Mouse (Mus musculus) right cerebral cortex, postnatal 25 days (tissue): Measurements from ENCODE around the gene BC049715.
"Not testable (repeated sequence)": the region's sequence is repeated elsewhere in the genome, so short reads cannot be mapped to it uniquely, and the experiment has no call there.

Experiments used
- DNase-seq: peaks from one replicate; pipeline ENCODE4 v3.0.0; 2022

BC049715 gene

DNA sequence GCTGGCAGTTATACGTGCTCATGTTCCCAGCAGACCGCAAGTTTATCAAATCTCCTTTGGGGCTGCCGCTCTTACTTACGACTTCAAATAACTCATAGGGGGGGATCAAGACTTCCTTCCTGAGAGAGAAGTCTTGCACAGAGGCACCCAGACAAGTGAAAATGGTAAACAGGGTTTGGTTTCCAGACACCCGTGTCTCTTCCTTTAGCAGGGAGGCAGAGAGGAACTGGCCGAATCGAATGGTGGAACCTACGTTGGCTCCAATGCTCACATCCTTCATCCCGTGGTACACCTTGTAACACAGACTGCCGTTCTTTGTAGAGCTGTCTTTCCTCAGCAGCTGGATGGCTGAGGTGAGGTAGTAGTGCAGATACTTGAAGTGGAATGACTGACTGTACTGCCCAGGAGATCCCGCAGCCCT is 26.9 kb downstream of the BC049715 start:
- no peak for DNase-seq

DNA sequence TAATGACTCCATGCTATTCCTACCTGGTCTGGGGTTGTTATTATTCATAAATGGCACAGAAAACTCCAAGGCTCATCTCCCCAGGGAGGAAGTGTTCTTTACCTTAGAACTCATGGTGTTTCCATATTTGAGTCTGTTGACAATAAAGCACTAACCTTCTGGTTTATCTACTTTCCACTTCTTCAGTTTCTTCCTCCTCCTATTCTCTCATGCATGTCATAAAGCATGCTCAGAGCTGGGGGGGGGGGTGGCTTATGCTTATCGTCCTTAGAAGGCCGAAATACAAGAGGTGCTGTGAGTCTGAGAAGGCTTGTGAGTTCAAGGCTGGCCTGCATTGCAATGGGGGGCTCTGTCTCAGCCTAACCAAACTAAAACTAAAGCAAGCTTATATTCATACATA is 27.8 kb downstream of the BC049715 start:
- DNase-seq, result no peak

DNA sequence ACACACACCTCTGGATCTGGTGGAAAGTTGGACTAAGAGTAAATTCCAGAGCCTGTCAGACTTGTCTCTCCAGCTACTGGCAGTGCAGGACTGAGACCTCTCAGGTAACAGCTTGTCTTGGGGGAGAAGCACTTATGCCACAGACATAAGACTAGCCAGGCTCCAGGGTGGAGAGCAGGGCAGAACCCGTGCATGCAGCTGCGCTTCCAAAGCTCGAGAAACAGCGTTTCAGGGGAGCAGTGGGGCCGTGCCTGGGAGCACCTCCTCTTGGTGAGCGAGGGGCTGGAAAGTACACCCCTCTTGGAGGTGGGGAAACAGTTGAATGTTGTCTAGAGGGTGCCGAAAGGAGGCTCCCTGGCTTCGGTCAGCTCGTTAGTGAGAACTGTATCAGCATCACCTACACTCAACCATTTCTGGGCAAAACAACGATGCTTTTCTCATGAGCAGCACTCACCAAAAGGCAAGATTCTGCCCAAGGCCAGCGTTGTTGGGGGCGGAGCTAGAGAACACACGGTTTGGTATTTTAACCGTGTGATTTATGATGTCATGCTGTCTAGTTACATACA is 28.7 kb downstream of the BC049715 start:
- no peak for DNase-seq

DNA sequence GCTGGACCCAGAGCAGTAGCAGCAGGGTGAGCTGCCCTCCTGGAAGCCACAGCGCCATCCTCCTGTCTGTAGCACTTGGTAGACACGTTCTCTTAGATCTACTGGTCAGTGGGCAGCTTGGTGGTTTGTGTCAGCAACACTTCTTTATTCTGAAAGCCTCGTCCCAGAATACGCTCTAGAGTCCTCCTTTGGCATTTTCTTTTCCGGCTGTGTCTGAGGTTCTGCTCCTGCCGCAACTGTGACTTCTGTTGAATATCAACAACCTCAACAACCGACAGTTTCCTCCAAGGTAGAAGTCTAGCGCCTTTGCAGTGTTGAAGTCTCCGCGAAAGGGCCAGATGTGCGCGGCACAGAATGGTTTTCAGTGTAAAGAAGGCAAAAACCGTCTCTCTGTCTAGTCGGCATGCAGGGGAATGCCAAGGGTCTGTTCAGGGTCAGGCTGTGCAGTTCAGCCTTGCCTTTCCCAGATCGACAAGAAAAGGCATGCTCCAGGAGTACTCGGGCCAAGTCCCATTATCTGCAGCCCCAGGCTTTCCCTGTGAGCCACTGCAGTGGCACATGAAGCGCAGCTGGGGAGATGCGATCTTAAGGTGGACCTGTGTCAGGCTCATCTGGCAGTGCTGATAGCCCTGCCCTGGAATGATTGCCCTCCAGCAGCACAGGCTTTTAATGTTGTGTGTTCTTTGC is 29.9 kb downstream of the BC049715 start, which contains the start of gene Art4:
TSS of gene Art4 (minus strand) at position 548 of the 687 bp plus-strand sequence.
- DNase-seq, result no peak

DNA sequence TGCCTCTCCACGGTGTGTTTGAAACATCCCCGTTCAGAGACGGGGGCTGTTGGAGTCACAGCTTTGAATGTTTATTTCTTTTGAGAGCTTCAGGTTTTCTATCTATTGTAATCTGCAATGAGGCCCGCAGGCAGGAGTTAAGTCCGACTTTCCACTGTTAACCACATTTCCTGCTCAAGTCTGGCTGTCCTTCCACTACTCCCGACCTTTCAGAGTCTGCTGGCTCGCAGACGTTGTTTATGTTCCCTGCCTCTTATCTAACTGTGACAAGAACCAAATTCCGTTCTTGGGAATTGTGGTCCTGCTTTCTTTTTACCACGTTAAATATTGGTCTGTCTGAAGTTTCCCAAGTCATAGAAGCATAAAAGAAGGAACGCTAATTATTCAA is 30.4 kb downstream of the BC049715 start:
- DNase-seq, result no peak

DNA sequence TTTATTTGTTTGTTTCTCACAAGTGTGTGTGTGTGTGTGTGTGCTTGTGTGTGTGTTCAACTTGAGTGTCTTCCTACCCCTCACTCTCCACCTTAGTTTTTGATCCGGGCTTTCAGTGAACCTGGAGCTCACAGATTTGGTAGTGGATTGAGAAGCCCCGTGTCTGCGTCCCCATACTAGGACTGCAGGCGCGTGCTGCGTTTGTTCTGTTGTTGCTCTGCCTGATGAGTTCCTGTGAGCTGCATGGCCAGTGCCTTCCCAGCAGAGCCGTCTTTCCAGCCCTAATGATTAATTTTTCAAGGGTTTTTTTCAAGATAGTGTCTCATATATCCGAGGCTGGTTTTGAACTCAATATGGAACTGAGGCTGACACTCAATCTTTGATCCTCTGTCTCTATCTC is 31.0 kb downstream of the BC049715 start:
- no peak for DNase-seq

DNA sequence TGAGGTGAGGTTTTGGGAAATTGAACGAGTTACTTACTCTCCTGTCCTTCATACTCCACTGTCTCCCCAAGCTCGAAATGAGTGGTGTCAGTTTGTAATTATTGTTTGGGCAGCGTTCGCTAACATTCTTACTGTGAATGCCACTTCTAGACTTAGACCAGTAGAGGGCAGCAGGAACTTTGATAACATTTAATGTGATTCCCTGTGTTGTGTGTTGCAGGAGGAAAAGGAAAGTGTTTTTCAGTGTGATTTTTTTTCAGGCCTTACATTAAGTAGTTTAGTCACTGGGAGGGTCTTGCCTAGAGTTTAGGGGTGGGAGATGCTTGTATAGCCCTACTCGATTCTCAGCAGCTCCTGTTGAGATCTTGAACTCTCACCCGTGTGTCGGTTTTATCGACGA is 33.6 kb downstream of the BC049715 start:
- no peak for DNase-seq

DNA sequence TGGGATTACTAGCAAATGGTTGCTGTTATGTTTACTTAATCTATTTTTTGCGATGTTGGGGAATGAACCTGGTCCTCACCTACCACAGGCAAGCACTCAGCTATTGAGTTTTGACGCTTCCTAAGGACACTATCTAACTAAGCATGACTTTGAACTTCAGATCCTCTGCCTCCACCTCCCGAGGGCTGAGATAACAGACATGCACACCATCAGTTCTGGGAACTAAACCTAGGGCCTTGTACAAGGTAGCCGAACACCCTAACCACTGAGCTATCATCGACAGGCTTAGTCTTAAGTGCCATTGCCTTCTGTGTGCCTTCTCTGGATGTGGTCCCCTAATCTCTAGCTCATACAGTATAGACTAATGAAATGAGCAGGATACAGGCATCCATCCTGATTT is 37.9 kb downstream of the BC049715 start:
- no peak for DNase-seq

DNA sequence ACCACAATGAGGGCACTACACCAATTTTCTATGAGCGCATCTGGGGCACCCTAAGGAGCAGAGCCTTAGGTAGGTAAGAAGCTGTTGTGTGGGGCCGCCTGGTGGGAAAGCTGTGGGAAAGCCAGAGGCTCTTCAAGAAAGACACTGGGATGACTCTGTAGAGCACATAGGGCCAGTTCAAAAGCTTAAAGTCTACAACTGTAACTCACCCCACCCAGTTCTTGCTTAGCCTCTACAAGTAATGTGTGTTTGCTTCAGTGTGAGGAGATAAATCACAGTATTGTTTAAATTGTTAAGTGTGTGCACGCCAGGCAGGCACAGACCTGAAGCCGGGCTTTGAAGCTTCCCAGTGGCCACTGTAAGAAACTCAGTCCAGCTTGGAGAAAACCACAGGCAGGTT is 38.7 kb downstream of the BC049715 start:
- DNase-seq, result no peak

DNA sequence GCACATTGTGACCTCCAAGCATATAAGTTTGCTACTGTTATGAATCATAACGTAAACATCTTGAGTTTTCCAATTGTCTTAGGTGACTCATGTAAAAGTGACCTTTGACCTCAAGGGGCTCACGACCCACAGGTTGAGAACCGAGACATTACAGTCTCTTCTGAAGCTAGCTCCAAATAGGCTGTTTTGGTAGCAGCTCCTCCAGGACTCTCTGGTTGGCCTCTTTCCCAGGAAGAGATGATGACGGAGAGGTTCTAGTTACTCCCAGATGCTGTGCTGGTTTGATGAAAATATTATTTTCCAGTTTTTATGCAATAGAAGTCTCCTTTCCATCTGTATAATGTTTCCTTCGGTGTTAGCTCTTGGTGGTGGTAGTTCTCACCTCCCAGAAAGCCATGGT is 41.5 kb downstream of the BC049715 start:
- DNase-seq, result no peak

DNA sequence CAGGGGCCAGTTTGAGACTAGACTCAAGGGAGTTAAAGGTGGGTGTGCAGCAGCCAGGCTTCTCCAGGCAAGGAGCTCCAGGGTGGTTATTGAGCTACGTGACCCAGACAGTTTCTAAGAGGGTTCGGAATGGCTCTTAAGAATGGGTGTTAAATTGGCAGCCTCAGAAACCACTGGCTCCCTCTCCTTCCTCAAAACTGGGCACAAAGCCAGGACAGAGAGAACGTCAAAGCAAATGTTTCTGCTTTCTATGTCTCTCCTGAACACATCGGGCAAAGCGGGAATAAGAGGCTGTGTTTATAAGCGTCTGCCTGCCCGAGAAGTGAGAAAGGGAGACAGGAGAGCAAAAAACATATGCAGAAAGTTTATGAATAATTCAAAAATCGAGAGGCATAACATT is 47.2 kb downstream of the BC049715 start:
- peak; percentile 22 for DNase-seq

DNA sequence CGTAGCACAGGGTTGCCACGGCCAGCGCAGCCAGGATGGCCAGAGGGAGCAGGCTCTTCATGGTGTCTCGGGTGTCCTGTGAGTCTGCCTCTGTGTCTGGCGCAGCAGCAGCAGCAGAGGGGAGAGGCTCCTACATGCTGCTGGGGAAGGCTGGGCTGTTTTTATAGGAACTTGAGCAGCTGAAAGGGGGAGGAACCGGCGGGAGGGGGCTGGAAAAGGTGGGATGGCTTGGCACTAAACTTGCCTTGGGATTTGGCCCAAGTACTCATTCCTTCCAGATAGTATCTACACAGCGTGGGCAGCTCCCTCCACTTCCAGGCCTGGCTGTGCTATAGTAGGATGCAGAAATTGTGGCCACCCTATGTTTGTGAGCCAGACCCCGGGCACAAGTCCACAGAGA is 48.2 kb downstream of the BC049715 start, which contains the start of gene Mgp:
TSS of gene Mgp (minus strand) at position 154 of the 400 bp plus-strand sequence.
- DNase-seq, result peak; percentile 53

DNA sequence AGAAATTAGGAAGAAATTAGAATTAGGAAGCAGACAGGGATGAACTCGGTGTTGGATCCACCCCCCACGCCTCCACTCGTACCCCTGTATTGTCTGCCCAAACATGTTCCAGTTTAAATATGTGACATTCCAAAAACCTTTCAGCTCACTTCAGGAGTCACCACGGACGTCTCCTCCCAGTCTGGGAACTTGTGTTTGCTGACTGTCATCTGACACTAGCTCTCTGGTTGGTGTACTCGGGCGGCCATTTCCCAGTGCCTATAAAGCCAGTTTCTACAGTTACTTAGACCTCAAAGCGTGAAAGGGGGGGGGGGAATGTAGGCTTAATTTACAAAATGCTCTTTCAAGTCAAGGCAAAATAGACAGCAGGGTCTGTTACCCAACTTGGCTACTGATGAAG is 54.3 kb downstream of the BC049715 start:
- DNase-seq, result no peak

DNA sequence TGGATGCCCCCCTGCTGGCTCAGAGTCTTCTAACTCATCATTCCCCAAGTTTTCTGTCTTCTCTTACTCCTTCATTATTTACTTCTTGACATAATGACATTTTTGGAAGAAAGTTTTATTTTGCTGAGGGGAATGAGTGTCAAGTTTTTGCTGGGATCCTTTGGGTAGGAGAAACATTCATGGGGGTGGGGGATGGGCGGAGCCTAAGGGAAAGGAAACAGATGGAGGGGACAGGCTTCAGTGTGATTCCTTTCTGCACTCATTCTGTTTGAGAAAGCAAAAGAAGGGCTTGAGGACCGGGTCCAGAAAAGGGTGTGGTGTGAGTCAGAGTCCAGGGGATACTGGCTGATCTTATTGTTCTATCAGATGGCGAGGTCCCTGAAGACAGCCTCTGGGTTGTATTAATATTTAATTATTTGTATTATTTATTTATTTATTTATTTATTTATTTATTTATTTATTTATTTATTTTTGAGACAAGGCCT is 56.0 kb downstream of the BC049715 start:
- DNase-seq, result no peak

DNA sequence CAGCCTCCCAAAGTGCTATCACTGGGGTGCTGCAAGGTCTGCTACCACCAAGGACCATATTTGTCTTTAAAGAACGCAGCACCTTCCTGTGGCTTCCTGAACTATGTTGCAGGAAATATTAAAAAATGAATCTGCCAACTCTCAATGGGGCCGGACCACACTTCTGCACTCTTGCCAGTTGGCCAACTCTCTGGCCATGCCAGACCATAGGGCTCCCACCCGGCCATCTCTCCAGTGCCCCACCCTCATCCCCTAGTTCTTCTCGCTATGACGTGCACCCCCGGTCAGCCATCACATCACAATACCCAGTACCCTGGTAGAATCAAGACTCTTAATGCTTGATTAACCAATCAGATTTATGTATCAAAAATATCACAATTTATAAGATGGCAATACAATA is 56.5 kb downstream of the BC049715 start:
- DNase-seq, result no peak

DNA sequence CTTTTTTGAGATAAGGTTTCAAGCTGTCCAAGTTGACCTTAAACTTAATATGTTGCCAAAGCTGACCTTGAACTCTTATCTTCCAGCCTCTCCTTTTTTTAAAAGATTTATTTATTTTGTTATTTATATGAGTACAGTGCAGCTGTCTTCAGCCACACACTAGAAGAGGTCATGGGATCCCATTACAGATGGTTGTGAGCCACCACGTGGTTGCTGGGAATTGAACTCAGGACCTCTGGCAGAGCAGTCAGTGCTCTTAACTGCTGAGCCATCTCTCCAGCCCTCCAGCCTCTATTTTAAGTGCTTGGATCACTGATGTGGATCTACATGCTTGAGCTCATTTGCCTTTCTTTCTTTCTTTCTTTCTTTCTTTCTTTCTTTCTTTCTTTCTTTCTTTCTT is 57.3 kb downstream of the BC049715 start:
- not testable (repeated sequence) for DNase-seq

DNA sequence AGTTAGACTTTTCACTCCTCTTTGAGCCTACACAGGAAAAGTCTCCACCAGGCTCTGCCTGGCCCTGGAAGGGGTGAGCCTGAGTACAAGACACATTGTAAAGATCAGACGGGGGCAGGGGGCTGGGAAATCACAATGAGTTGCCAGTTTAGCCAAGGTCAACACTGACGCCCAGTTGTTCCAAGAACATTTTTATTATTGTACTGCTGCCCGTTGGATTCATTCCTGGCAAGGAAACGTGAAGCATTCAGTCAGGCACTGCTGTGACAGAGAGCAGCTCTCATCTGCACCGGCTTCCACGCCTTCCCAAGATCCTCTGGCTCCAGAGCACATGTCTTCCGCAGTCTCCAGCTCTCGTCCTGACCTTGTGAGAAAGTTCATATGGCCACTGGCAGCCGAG is 60.4 kb downstream of the BC049715 start:
- no peak for DNase-seq

DNA sequence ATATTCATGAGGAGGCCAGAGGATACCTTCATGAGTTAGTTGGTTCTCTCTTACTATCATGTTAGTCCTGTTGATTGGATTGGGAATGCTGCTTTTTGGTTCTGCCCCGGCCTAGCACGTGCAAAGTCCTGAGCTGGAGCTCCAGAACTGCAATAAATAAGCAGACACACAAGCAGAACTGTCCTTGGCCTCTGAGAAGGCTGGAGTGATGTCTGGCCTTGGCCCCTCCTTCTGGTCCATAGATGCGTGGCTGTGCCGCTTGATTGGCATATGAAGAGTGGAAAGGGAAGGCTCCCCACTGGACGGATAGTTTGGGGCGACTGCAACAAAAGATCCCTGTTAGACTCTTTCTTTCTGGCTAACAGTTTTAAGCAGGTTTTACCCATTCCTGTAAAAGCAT is 61.6 kb downstream of the BC049715 start:
- no peak for DNase-seq

DNA sequence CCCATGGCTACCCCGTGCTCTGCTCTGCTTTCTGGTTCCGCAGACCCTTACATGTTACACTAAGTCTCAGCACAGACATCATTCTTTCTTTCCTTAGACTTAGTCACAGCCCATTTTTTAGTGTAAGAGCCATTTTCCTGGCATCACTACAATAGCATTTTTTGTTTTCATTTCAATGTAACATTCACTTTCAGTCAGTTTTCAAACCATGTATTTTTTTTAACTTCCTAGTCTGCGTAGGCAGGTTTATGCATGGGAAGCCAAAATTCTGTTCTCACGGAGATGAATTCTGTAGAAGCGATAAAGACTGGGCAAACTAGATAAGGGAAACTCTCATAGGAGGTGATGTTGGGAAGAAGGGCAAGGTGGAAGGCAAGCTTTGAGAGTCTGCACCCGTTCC is 62.1 kb downstream of the BC049715 start:
- no peak for DNase-seq
